Mouse (Mus musculus) embryonic fibroblast, embryonic 13.5 days (primary cell): ENCODE data around the gene Zcchc17.

Experiments
- CTCF ChIP-seq: IDR thresholded peaks from 2 replicates; pipeline ENCODE4 v1.5.1; 2011; ENCODE audit warnings: mild to moderate bottlenecking, control low read depth, low read length, moderate library complexity, borderline replicate concordance; ENCODE audit not compliant: insufficient read depth
- POLR2A ChIP-seq: IDR thresholded peaks from 2 replicates; pipeline ENCODE4 v1.6.1; 2011; ENCODE audit warnings: low read depth, mild to moderate bottlenecking, control low read depth, low read length, moderate library complexity

- TF ChIP-seq POLR2A (no peak), CTCF (no peak)
Measured at GRCm38 (mm10) chr4:130270611-130271347, 89.0 kb downstream of the Zcchc17 start.
